Mouse (Mus musculus): ENCODE data around the gene Mthfs.

- no peak for TF ChIP-seq POLR2A (IDR thresholded peaks at IDR 0.05; ENCODE audit: low read depth, low read length)
- TF ChIP-seq CTCF (IDR thresholded peaks at IDR 0.05; ENCODE audit: extremely low read depth, insufficient read length, insufficient replicate concordance, low read depth, low read length): no peak
Measured at GRCm38 (mm10) chr9:89282374-89283068, 72.0 kb downstream of the Mthfs start.
